Mouse (Mus musculus) midbrain, embryonic 15.5 days (tissue): ENCODE measurements around the gene Tbx10. TPM values are rescaled to one million over a fixed set of nuclear protein-coding genes. Genes with fewer than 3 reads are reported as not detected.

Source experiments
- ATAC-seq: fragments of 200-750 bp; cut with Nextera tagmentation; replicated peaks from 2 replicates; pipeline ENCODE4 v1.8.0; 2017; ENCODE audit warnings: moderate TSS enrichment
- H3K27ac ChIP-seq: fragments of 300-500 bp; sonication (generic); 2 replicates; pipeline ENCODE4 v1.5.1; 2015; ENCODE audit warnings: mild to moderate bottlenecking, inconsistent platforms
- H3K27me3 ChIP-seq: fragments of 300-500 bp; sonication (generic); replicated peaks from 2 replicates; pipeline ENCODE4 v1.6.1; 2015; ENCODE audit warnings: inconsistent platforms
- H3K36me3 ChIP-seq: fragments of 300-500 bp; sonication (generic); replicated peaks from 2 replicates; pipeline ENCODE4 v1.6.1; 2015; ENCODE audit warnings: inconsistent platforms
- H3K4me1 ChIP-seq: fragments of 300-500 bp; sonication (generic); 2 replicates; pipeline ENCODE4 v1.6.1; 2015; ENCODE audit warnings: inconsistent platforms
- H3K4me2 ChIP-seq: fragments of 300-500 bp; sonication (generic); 2 replicates; pipeline ENCODE4 v1.6.1; 2015; ENCODE audit warnings: inconsistent platforms, mild to moderate bottlenecking, moderate library complexity
- H3K4me3 ChIP-seq: fragments of 300-500 bp; sonication (generic); 2 replicates; pipeline ENCODE4 v1.5.1; 2015; ENCODE audit warnings: mild to moderate bottlenecking, inconsistent platforms
- H3K9ac ChIP-seq: fragments of 300-500 bp; sonication (generic); 2 replicates; pipeline ENCODE4 v1.6.1; 2015; ENCODE audit warnings: mild to moderate bottlenecking, inconsistent platforms
- H3K9me3 ChIP-seq: fragments of 300-500 bp; sonication (generic); 2 replicates; pipeline ENCODE4 v1.6.1; 2016; ENCODE audit warnings: inconsistent platforms
- WGBS: fragments of 180-500 bp; shearing (Covaris S2); methylation state at CpG from one replicate; pipeline ENCODE4 v1.1.7; 2015; ENCODE audit warnings: mixed read lengths; 5-methylcytosine and 5-hydroxymethylcytosine counted together
- polyA plus RNA-seq: library from polyadenylated mRNA; unstranded; fragments of >200 nt; fragmentation: Nextera tagmentation; extraction: Ambion mirVana; gene quantifications from 2 replicates; pipeline ENCODE4 v1.2.1, GENCODE M21; 2015

The Tbx10 gene
- polyA plus RNA-seq, 1 experiment from 2014 or later, result not detected

GRCm38 (mm10) chr19:3998335-3998734 is 5.8 kb downstream of the Tbx10 start:
- H3K4me2 ChIP-seq, result no peak overlapping the region
- no peak overlapping the region for H3K27ac ChIP-seq
- peaks cover 20% of the 10 kb centered on the region for H3K4me1 ChIP-seq
- H3K9me3 ChIP-seq, result no peaks in the 10 kb centered on the region
- 77% methylated on average over 8 of the region's 8 CpGs for WGBS
- no peaks in the 10 kb centered on the region for H3K27me3 ChIP-seq
- no peaks in the 10 kb centered on the region for H3K36me3 ChIP-seq
- no peak overlapping the region for H3K9ac ChIP-seq
- no peak for ATAC-seq
- H3K4me3 ChIP-seq, result no peak overlapping the region

DNA sequence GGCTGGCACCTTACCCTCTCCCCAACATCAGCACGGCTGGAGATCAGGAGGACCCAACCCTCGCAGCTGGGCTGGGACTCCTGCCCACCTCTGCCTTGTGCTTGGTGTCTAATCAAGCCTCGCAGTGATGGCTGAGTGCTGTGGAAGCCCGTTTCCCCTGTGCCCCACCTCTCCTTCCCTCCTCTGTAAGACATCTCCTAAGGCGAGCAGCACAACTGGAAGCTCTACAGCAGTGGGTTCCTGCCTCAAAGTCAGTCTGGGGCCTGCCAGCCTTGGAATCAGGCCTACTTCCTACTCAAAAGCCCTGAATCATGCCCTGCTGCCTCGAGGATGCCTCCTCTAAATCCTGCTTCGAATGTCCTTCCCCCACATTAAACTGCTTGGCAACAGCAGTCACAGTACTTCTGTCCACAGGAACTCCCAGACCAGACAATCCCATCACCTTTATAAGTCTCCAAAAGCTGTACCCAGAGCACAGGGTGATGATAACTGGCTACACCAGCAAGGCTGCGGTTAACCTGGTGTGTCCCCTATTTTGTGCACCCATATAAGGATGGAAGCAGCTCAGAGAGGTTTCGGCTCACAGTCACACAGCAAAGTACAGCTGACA is 6.7 kb downstream of the Tbx10 start:
- Histone ChIP-seq H3K4me3 (peak overlapping the region; percentile 53; the same call in 1 of the 2 replicates), H3K27me3 (no peaks in the 10 kb centered on the region), H3K4me1 (peaks cover 20% of the 10 kb centered on the region), H3K36me3 (no peaks in the 10 kb centered on the region), H3K9me3 (no peaks in the 10 kb centered on the region), H3K4me2 (peak overlapping the region; percentile 69), H3K27ac (no peak overlapping the region), H3K9ac (no peak overlapping the region)
- no peak for ATAC-seq
- 86% methylated on average over 9 of the region's 9 CpGs for WGBS

DNA sequence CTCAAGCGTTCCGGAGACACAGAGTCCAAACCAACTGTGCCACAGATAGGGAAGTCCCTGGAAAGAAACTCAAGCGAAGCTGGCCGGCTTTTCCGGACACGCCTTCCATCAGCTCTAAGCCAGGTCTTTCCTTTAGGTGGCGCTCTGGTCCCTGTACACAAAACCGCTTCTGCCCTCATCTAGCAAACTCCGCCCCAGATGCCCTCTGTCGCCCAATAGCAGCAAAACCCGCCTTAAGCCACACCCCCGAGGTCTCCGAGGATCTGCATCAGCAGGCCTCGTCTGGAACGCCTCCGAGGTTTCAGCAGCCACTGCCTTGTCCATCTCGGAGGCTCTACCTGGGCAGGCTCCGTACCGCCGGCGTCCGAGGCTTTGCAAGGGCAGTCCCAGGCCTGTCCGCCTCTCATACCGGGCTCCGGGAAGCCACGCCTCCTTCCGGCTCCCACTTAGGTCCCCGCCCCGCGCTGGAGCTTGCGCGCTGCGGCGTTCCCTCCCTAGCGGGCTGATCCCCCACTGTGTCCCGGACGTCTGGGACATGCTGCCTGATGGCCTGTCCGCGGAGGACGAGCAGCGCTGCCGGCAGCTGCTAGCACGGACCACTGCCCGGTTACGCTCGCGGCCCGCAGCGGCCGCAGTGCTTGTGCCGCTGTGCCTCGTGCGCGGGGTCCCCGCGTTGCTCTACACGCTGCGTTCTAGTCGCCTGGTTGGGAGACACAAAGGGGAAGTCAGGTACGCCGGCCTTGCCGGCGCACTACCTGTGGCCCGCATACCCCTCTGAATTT is 7.8 kb downstream of the Tbx10 start, which contains the start of the genes Nudt8 and Gm49405:
Gene Nudt8 (plus strand): TSS at position 462 of the 782 bp plus-strand sequence.
Gene Gm49405 (plus strand): TSS at position 508 of the 782 bp plus-strand sequence.
- H3K9ac ChIP-seq, result peak within 1 kb of the TSS; percentile 70
- H3K4me3 ChIP-seq, result peak within 1 kb of the TSS; percentile 53
- no peaks in the 10 kb centered on the region for H3K36me3 ChIP-seq
- under 1% methylated on average over 64 of the region's 64 CpGs for WGBS
- peak within 1 kb of the TSS; percentile 95 for H3K27ac ChIP-seq
- peak; percentile 91 for ATAC-seq
- H3K4me1 ChIP-seq, result peaks cover 20% of the 10 kb centered on the region
- H3K9me3 ChIP-seq, result no peaks in the 10 kb centered on the region
- H3K27me3 ChIP-seq, result no peaks in the 10 kb centered on the region
- H3K4me2 ChIP-seq, result peak within 1 kb of the TSS; percentile 69

DNA sequence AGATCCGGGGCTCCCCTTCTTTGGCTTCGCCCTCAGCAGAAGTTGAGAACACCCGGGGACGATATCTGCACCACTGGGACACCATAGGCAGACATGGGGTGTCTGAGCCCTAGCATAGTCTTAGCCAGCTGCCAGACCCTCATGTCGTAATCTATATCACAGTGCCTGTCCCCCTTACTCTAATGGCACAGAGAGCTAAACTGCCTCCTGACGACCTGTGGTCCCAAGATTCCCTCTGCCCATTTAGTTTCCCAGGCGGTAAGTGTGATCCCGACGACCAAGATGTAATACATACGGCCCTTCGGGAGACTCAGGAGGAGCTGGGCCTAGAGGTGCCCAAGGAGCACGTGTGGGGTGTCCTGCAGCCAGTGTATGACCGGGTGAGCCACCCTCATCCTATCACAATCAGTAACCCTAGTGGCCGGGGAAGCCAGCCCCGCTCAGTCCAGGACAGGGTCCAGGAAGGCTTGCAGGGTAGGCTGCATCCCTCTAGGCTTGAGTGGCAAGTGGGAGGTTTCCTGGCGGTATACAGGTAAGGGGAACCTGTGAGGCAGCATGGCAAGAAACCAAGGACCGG is 8.5 kb downstream of the Tbx10 start:
- Histone ChIP-seq H3K4me1 (peaks cover 20% of the 10 kb centered on the region), H3K27me3 (no peaks in the 10 kb centered on the region), H3K9me3 (no peaks in the 10 kb centered on the region), H3K36me3 (no peaks in the 10 kb centered on the region), H3K9ac (peak overlapping the region; percentile 70), H3K27ac (peak overlapping the region; percentile 95), H3K4me2 (peak overlapping the region; percentile 69), H3K4me3 (peak overlapping the region; percentile 53)
- 18% methylated on average over 17 of the region's 17 CpGs for WGBS
- ATAC-seq, result peak; percentile 40

GRCm38 (mm10) chr19:4001752-4002151 is 9.2 kb downstream of the Tbx10 start:
- H3K9ac ChIP-seq, result no peak overlapping the region
- H3K27me3 ChIP-seq, result no peaks in the 10 kb centered on the region

GRCm38 (mm10) chr19:4003112-4003511 is 10.6 kb downstream of the Tbx10 start, which contains the start of gene Doc2g:
Gene Doc2g, plus strand, starts transcription at chr19:4003313.
- no peak within 1 kb of the TSS for H3K27ac ChIP-seq
- peaks cover 20% of the 10 kb centered on the region for H3K4me1 ChIP-seq
- WGBS, result 94% methylated on average over 1 of the region's 1 CpGs
- peaks cover 15% of the 10 kb centered on the region; the same call in 1 of the 2 replicates for H3K36me3 ChIP-seq
- no peaks in the 10 kb centered on the region for H3K27me3 ChIP-seq
- H3K9me3 ChIP-seq, result no peaks in the 10 kb centered on the region
- H3K4me2 ChIP-seq, result no peak within 1 kb of the TSS
- no peak for ATAC-seq
- H3K9ac ChIP-seq, result no peak within 1 kb of the TSS
- H3K4me3 ChIP-seq, result no peak within 1 kb of the TSS

More at GRCm38 (mm10) chr19:4001752-4002151, 9.2 kb downstream of the Tbx10 start:
- H3K4me2 ChIP-seq, result peak overlapping the region; percentile 69; the same call in 1 of the 2 replicates
- H3K4me3 ChIP-seq, result no peak overlapping the region
- 0 out of 2 replicates have a peak, but pooled peaks cover 4% of the 10 kb centered on the region for H3K36me3 ChIP-seq
- H3K4me1 ChIP-seq, result peaks cover 20% of the 10 kb centered on the region
- H3K9me3 ChIP-seq, result no peaks in the 10 kb centered on the region
- H3K27ac ChIP-seq, result no peak overlapping the region
- no peak for ATAC-seq
- WGBS, result 93% methylated on average over 5 of the region's 5 CpGs

- peaks cover 20% of the 10 kb centered on the region for H3K4me1 ChIP-seq
- ATAC-seq, result no peak
- WGBS, result 86% methylated on average over 12 of the region's 12 CpGs
Observed at GRCm38 (mm10) chr19:4003641-4004040, 11.1 kb downstream of the Tbx10 start.

GRCm38 (mm10) chr19:4004331-4004730 is 11.8 kb downstream of the Tbx10 start:
- WGBS, result 86% methylated on average over 15 of the region's 15 CpGs
- Histone ChIP-seq H3K9me3 (no peaks in the 10 kb centered on the region), H3K27me3 (no peaks in the 10 kb centered on the region), H3K9ac (no peak overlapping the region), H3K36me3 (peaks cover 18% of the 10 kb centered on the region; the same call in 1 of the 2 replicates), H3K4me3 (no peak overlapping the region), H3K27ac (no peak overlapping the region), H3K4me1 (peaks cover 18% of the 10 kb centered on the region), H3K4me2 (no peak overlapping the region)
- no peak for ATAC-seq

More at GRCm38 (mm10) chr19:4003641-4004040, 11.1 kb downstream of the Tbx10 start:
- H3K27ac ChIP-seq, result no peak overlapping the region
- H3K9ac ChIP-seq, result no peak overlapping the region
- H3K4me3 ChIP-seq, result no peak overlapping the region
- no peaks in the 10 kb centered on the region for H3K27me3 ChIP-seq
- H3K9me3 ChIP-seq, result no peaks in the 10 kb centered on the region
- H3K36me3 ChIP-seq, result peaks cover 15% of the 10 kb centered on the region; the same call in 1 of the 2 replicates
- H3K4me2 ChIP-seq, result no peak overlapping the region

- H3K4me2 ChIP-seq, result no peak overlapping the region
- no peak overlapping the region for H3K4me3 ChIP-seq
- no peaks in the 10 kb centered on the region for H3K9me3 ChIP-seq
- H3K27me3 ChIP-seq, result no peaks in the 10 kb centered on the region
- H3K27ac ChIP-seq, result no peak overlapping the region
- no peak for ATAC-seq
- H3K4me1 ChIP-seq, result peaks cover 12% of the 10 kb centered on the region
- WGBS, result 89% methylated on average over 9 of the region's 9 CpGs
- peaks cover 26% of the 10 kb centered on the region; the same call in 1 of the 2 replicates for H3K36me3 ChIP-seq
- no peak overlapping the region for H3K9ac ChIP-seq
Observed at GRCm38 (mm10) chr19:4005091-4005490, 12.5 kb downstream of the Tbx10 start.

DNA sequence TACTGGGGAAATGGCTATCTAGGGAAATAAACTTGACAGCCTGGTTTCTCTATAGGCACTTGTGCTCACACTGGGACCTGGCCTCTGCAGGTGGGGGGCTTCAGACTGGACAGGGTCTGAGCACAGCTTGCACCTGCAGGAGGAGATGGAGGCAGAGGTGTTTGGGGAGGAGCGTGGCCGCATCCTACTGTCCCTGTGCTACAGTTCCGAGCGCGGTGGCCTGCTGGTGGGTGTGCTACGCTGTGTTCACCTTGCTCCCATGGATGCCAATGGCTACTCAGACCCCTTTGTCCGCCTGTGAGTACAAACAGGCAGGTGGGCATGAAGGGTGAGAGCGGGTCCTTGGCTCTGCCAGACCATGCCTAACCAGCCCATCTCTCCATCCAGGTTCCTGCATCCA is 13.4 kb downstream of the Tbx10 start:
- no peak overlapping the region for H3K9ac ChIP-seq
- 92% methylated on average over 8 of the region's 8 CpGs for WGBS
- H3K4me1 ChIP-seq, result peaks cover 13% of the 10 kb centered on the region
- no peak overlapping the region for H3K4me3 ChIP-seq
- H3K4me2 ChIP-seq, result no peak overlapping the region
- ATAC-seq, result no peak
- H3K27me3 ChIP-seq, result no peaks in the 10 kb centered on the region
- H3K27ac ChIP-seq, result no peak overlapping the region
- H3K9me3 ChIP-seq, result no peaks in the 10 kb centered on the region
- peaks cover 30% of the 10 kb centered on the region; the same call in 1 of the 2 replicates for H3K36me3 ChIP-seq

GRCm38 (mm10) chr19:4011086-4011485 is 18.5 kb downstream of the Tbx10 start:
- H3K27ac ChIP-seq, result no peak overlapping the region
- no peak overlapping the region for H3K4me3 ChIP-seq
- WGBS, result 92% methylated on average over 5 of the region's 5 CpGs
- H3K9me3 ChIP-seq, result no peaks in the 10 kb centered on the region
- no peak overlapping the region for H3K9ac ChIP-seq
- peaks cover 30% of the 10 kb centered on the region; the same call in 1 of the 2 replicates for H3K36me3 ChIP-seq
- no peak for ATAC-seq
- no peaks in the 10 kb centered on the region for H3K27me3 ChIP-seq
- H3K4me1 ChIP-seq, result peaks cover 14% of the 10 kb centered on the region
- H3K4me2 ChIP-seq, result no peak overlapping the region

- peaks cover 18% of the 10 kb centered on the region; the same call in 1 of the 2 replicates for H3K36me3 ChIP-seq
- H3K4me2 ChIP-seq, result peak within 1 kb of the TSS; percentile 60
- peak; percentile 99 for ATAC-seq
- H3K27me3 ChIP-seq, result no peaks in the 10 kb centered on the region
- H3K9me3 ChIP-seq, result no peaks in the 10 kb centered on the region
- H3K4me3 ChIP-seq, result peak within 1 kb of the TSS; percentile 91
- peaks cover 14% of the 10 kb centered on the region for H3K4me1 ChIP-seq
- peak within 1 kb of the TSS; percentile 83 for H3K27ac ChIP-seq
- under 1% methylated on average over 45 of the region's 45 CpGs for WGBS
- H3K9ac ChIP-seq, result peak within 1 kb of the TSS; percentile 91
Observed at GRCm38 (mm10) chr19:4012432-4013022, 20.0 kb downstream of the Tbx10 start, which contains the start of gene Ndufv1. Gene Ndufv1, minus strand, starts transcription at chr19:4012806.
